Mouse (Mus musculus): Measurements from ENCODE around the gene Cuedc2. TPM values are rescaled to one million over a fixed set of nuclear protein-coding genes. Genes with fewer than 3 reads are reported as not detected.
A peak's percentile ranks its signal among the peaks of the same experiment; 100 is the strongest.

Gene Cuedc2
- polyA plus RNA-seq, 1 experiment from 2014 or later, result 150 TPM

DNA sequence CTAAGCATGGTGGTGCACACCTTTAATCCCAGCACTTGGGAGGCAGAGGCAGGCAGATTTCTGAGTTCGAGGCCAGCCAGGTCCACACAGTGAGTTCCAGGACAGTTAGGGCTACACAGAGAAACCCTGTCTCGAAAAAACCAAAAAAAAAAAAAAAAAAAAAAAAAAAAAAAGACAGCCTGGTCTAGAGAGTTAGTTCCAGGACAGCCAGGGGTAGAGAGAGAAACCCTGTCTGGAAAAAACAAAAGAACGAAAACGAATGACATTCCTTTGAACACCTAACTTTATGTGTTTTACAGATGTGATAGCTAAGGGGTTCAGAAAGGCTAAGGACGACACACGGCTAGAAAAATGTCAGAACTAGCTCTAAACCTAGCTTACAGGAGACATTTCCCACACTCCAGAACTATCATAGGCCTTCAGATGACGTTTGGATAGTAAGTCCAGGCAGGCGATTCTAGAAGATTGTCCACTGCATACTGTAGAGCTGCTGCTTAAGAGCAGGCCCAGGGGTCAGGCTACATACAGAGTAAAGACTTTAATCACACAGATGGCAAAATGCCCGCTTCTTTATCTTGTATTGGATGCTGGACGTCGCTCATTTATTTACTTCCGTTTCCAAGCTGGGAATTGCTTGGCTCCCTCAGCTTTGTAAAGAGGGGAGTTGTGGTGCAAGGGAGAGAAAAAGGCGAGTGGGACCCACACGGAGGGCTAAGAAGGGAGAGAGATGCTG lies 9.6 kb upstream of the Cuedc2 start:
- WGBS, result 30% methylated on average over 14 of the region's 14 CpGs
- Histone ChIP-seq H3K4me1 (ENCODE audit: control insufficient read depth, insufficient read depth, low read length) (peaks cover 11% of the 10 kb centered on the region), H3K9ac (ENCODE audit: low read length) (peak overlapping the region; percentile 82), H3K27me3 (ENCODE audit: control insufficient read depth, insufficient read depth, low read length) (peaks cover 3% of the 10 kb centered on the region; the same call in 1 of the 2 replicates), H3K36me3 (ENCODE audit: control insufficient read depth, insufficient read depth) (no peaks in the 10 kb centered on the region), H3K4me2 (ENCODE audit: low read depth, low read length) (peak overlapping the region; percentile 83), H3K9me3 (replicated peaks; ENCODE audit: control insufficient read depth, low read length) (no peaks in the 10 kb centered on the region), H3K4me3 (ENCODE audit: low read length) (peak overlapping the region; percentile 75), H3K27ac (ENCODE audit: low read length) (peak overlapping the region; percentile 73)
- peak; percentile 31; the same call in 1 of the 2 replicates for ATAC-seq (replicated peaks; ENCODE audit: extremely low read depth, insufficient read depth, low FRiP score)

DNA sequence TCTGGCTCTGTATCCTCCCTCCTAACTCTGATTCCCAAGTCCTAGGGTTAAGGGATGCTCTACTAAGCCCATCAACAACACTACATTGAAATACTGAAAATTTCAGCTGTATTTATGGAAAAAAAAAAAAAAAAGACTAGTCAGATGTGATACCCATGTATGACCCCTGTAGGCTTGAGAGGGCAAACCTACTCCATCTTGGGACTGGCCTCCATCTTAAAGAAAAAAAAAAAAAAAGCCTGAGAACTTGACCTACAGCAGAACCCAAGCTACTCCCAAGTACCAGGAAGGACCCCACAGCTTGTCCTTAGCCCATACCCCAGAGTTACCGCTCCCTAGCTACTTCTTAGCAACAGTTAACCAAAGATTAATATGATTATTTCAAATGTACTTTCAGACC lies 8.6 kb upstream of the Cuedc2 start:
- Histone ChIP-seq H3K9ac (ENCODE audit: low read length) (no peak overlapping the region), H3K4me3 (ENCODE audit: low read length) (no peak overlapping the region), H3K27ac (ENCODE audit: low read length) (no peak overlapping the region), H3K4me1 (ENCODE audit: control insufficient read depth, insufficient read depth, low read length) (peaks cover 11% of the 10 kb centered on the region), H3K36me3 (ENCODE audit: control insufficient read depth, insufficient read depth) (no peaks in the 10 kb centered on the region), H3K9me3 (replicated peaks; ENCODE audit: control insufficient read depth, low read length) (no peaks in the 10 kb centered on the region), H3K27me3 (ENCODE audit: control insufficient read depth, insufficient read depth, low read length) (peaks cover 3% of the 10 kb centered on the region; the same call in 1 of the 2 replicates), H3K4me2 (ENCODE audit: low read depth, low read length) (no peak overlapping the region)
- ATAC-seq (replicated peaks; ENCODE audit: extremely low read depth, insufficient read depth, low FRiP score), result no peak
- 89% methylated on average over 1 of the region's 1 CpGs for WGBS

DNA sequence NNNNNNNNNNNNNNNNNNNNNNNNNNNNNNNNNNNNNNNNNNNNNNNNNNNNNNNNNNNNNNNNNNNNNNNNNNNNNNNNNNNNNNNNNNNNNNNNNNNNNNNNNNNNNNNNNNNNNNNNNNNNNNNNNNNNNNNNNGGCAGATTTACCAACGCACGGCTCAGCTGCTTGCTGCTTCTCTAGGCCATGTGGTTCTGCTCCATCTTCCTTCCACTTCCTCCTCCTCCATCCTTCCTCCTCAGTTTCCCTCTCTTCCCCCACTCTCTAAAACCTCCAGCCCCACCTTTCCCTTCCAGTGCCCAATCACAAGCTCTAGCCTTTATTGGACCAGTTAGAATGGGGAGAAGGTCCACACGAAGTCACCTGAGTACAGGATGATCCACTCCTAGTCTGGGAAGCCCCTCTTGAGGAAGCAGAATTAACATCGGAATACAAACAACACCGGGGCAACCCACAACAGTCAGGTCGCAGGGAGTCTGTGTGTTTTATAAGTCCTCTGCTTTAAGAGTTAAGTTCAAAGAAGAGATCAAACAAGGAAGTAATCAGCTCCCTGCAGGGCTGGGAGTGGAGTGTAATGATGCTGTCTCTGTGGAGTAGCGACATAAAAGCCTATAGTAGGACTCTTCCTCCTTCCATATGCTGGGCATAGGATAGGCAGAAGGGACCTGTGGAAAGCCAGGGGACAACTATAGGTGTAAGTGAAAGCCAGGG lies 6.4 kb upstream of the Cuedc2 start:
- Histone ChIP-seq H3K9ac (ENCODE audit: low read length) (no peak overlapping the region), H3K4me1 (ENCODE audit: control insufficient read depth, insufficient read depth, low read length) (peaks cover 11% of the 10 kb centered on the region), H3K4me3 (ENCODE audit: low read length) (no peak overlapping the region), H3K36me3 (ENCODE audit: control insufficient read depth, insufficient read depth) (no peaks in the 10 kb centered on the region), H3K4me2 (ENCODE audit: low read depth, low read length) (no peak overlapping the region), H3K27ac (ENCODE audit: low read length) (no peak overlapping the region), H3K9me3 (replicated peaks; ENCODE audit: control insufficient read depth, low read length) (no peaks in the 10 kb centered on the region), H3K27me3 (ENCODE audit: control insufficient read depth, insufficient read depth, low read length) (no peaks in the 10 kb centered on the region)
- 25% methylated on average over 7 of the region's 7 CpGs for WGBS
- no peak for ATAC-seq (replicated peaks; ENCODE audit: extremely low read depth, insufficient read depth, low FRiP score)

DNA sequence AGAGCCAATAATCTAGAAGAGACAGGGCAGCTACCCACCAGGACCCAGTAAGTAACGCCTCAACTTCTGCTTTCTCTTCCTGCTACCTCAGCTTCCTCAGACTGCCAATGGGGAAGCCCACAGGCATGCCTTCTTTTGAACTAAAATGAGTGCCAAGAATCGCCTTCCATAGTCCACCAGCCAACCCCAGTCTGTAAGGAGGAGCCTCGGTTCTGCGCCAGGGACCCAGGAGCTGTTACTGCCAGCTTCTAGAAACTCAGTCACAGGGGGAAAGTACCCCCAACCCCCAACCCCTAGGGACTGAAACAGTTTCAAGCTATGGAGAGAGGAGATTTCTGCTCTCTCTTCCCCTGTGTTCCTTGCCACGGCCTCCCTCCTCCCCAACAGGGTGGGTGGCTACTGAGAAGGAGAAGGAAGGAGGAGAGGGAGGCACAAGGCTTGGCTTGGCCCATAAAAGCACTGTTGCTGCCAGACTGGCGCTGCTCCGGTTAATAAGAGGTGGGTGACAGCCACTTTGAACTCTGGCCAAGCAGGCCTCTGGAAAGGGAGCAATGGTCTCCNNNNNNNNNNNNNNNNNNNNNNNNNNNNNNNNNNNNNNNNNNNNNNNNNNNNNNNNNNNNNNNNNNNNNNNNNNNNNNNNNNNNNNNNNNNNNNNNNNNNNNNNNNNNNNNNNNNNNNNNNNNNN lies 927 bp upstream of the Cuedc2 start:
- Histone ChIP-seq H3K9me3 (replicated peaks; ENCODE audit: control insufficient read depth, low read length) (no peaks in the 10 kb centered on the region), H3K4me1 (ENCODE audit: control insufficient read depth, insufficient read depth, low read length) (peaks cover 6% of the 10 kb centered on the region), H3K27me3 (ENCODE audit: control insufficient read depth, insufficient read depth, low read length) (no peaks in the 10 kb centered on the region), H3K9ac (ENCODE audit: low read length) (0 out of 2 replicates have a peak overlapping the region, but pooled peaks have one; percentile 60), H3K4me3 (ENCODE audit: low read length) (no peak overlapping the region), H3K4me2 (ENCODE audit: low read depth, low read length) (peak overlapping the region; percentile 61), H3K36me3 (ENCODE audit: control insufficient read depth, insufficient read depth) (no peaks in the 10 kb centered on the region), H3K27ac (ENCODE audit: low read length) (peak overlapping the region; percentile 57)
- ATAC-seq (replicated peaks; ENCODE audit: extremely low read depth, insufficient read depth, low FRiP score), result no peak; the same call in 1 of the 2 replicates
- WGBS, result 71% methylated on average over 7 of the region's 7 CpGs

DNA sequence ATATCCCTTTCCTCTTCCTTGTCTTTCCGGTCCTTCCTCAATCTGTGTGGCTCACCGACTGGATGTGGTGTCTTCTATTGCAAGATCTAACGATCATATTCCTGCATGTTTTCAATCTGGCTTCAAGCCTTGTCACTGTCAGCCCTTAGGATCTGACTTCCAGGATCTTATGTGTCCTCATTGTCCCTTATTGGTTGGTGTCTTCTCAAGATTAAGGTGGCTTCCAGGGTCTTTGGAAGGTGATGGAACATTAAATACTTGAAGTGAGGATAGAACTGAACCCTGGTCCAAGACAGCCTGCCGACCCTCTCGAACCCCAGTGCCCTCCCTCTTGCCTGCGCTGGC lies 412 bp upstream of the Cuedc2 start:
- H3K4me3 ChIP-seq (ENCODE audit: low read length), result peak overlapping the region; percentile 80
- peak overlapping the region; percentile 61 for H3K4me2 ChIP-seq (ENCODE audit: low read depth, low read length)
- ATAC-seq (replicated peaks; ENCODE audit: extremely low read depth, insufficient read depth, low FRiP score), result no peak
- H3K27me3 ChIP-seq (ENCODE audit: control insufficient read depth, insufficient read depth, low read length), result no peaks in the 10 kb centered on the region
- no peaks in the 10 kb centered on the region for H3K36me3 ChIP-seq (ENCODE audit: control insufficient read depth, insufficient read depth)
- no peaks in the 10 kb centered on the region for H3K9me3 ChIP-seq (replicated peaks; ENCODE audit: control insufficient read depth, low read length)
- H3K9ac ChIP-seq (ENCODE audit: low read length), result peak overlapping the region; percentile 60; the same call in 1 of the 2 replicates
- peak overlapping the region; percentile 57 for H3K27ac ChIP-seq (ENCODE audit: low read length)
- peaks cover 6% of the 10 kb centered on the region for H3K4me1 ChIP-seq (ENCODE audit: control insufficient read depth, insufficient read depth, low read length)
- 49% methylated on average over 6 of the region's 6 CpGs for WGBS

DNA sequence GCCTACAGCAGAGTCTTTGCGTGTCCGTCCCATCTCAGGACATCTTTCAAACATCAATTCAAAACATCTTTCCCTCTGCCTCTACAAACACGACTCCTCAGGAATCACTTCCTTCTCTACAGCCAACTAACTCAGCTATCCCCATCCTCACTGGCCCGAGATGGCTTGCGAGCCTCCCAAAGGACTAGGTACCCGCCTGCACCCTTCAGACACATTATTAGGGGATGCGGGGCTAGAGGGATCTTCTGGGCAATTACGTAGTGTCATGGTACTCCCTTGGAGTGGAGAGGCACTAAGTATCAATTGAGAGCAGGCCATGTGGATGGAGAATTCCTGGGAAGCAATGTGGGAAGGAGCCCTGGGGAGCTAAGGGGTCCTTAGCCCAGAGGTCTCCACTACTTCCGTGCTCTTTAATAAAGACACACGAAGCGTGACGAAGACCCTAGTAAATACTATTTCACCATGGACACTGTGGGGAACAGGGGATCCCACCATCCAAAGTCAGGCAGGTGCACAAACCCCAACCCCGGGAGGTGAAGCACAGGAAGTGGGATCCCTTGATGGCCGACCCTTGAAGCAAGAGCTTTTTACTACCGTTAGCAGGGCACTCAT lies 677 bp downstream of the Cuedc2 start:
- peak overlapping the region; percentile 84 for H3K4me2 ChIP-seq (ENCODE audit: low read depth, low read length)
- H3K9me3 ChIP-seq (replicated peaks; ENCODE audit: control insufficient read depth, low read length), result no peaks in the 10 kb centered on the region
- peak overlapping the region; percentile 44; the same call in 1 of the 2 replicates for H3K27ac ChIP-seq (ENCODE audit: low read length)
- no peaks in the 10 kb centered on the region for H3K27me3 ChIP-seq (ENCODE audit: control insufficient read depth, insufficient read depth, low read length)
- H3K4me3 ChIP-seq (ENCODE audit: low read length), result peak overlapping the region; percentile 80
- no peaks in the 10 kb centered on the region for H3K36me3 ChIP-seq (ENCODE audit: control insufficient read depth, insufficient read depth)
- peaks cover 6% of the 10 kb centered on the region for H3K4me1 ChIP-seq (ENCODE audit: control insufficient read depth, insufficient read depth, low read length)
- peak overlapping the region; percentile 89 for H3K9ac ChIP-seq (ENCODE audit: low read length)
- no peak for ATAC-seq (replicated peaks; ENCODE audit: extremely low read depth, insufficient read depth, low FRiP score)
- 36% methylated on average over 15 of the region's 15 CpGs for WGBS

DNA sequence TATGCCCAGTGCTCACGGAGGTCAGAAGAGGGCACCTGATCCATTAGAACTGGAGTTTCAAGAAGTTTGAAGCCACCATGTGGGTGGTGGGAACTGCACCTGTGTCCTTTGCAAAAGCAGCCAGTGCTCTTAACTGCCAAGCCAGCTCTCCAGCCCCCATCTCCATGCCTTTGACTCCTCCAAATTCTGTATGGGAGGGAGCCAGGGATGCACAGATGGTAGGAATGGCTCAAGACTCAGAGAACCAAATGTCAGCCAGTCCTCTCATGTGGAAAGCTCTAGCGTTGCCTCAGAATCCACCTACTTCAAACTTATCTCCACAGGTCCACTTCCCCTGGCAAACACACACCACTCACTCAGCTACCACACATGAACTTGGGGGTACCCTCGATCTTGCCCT lies 4.6 kb downstream of the Cuedc2 start:
- peaks cover 12% of the 10 kb centered on the region; the same call in 1 of the 2 replicates for H3K36me3 ChIP-seq (ENCODE audit: control insufficient read depth, insufficient read depth)
- H3K27me3 ChIP-seq (ENCODE audit: control insufficient read depth, insufficient read depth, low read length), result no peaks in the 10 kb centered on the region
- H3K9ac ChIP-seq (ENCODE audit: low read length), result no peak overlapping the region
- peaks cover 10% of the 10 kb centered on the region for H3K4me1 ChIP-seq (ENCODE audit: control insufficient read depth, insufficient read depth, low read length)
- 73% methylated on average over 3 of the region's 3 CpGs for WGBS
- H3K27ac ChIP-seq (ENCODE audit: low read length), result no peak overlapping the region
- ATAC-seq (replicated peaks; ENCODE audit: extremely low read depth, insufficient read depth, low FRiP score), result no peak
- H3K4me2 ChIP-seq (ENCODE audit: low read depth, low read length), result no peak overlapping the region
- H3K4me3 ChIP-seq (ENCODE audit: low read length), result no peak overlapping the region
- H3K9me3 ChIP-seq (replicated peaks; ENCODE audit: control insufficient read depth, low read length), result no peaks in the 10 kb centered on the region

DNA sequence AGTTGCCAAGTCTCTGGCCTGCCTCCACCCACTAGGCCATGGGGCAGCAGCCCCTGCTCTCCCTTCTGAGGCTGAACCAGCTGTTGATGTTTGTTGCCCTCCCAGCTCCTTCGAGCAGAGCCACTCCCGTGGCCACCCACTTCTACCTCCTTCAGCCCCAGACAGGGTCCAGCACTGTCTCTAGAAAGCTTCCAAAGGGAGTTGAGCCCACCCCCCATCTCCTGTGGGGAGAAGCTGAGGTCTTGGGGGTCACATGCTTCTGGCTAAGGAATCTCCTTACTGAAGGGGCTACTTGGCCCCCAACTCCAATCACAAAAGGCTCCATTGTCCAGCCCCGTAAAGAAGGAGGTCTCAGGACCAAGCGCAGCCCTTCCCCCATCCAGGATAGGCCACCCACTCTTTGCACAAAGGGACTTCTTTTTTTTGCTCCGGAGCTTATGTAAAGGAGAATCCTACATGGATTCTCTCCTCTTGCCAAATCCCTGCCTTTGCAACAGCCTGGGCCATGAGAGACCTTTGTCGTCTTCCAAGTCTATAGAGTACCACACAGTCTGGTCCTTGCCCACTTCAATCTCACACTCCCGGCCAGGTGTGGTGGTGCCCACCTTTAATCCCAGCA lies 5.7 kb downstream of the Cuedc2 start:
- no peak overlapping the region for H3K4me3 ChIP-seq (ENCODE audit: low read length)
- ATAC-seq (replicated peaks; ENCODE audit: extremely low read depth, insufficient read depth, low FRiP score), result no peak
- 69% methylated on average over 7 of the region's 7 CpGs for WGBS
- H3K4me2 ChIP-seq (ENCODE audit: low read depth, low read length), result no peak overlapping the region
- peaks cover 12% of the 10 kb centered on the region; the same call in 1 of the 2 replicates for H3K36me3 ChIP-seq (ENCODE audit: control insufficient read depth, insufficient read depth)
- no peak overlapping the region for H3K9ac ChIP-seq (ENCODE audit: low read length)
- H3K27ac ChIP-seq (ENCODE audit: low read length), result no peak overlapping the region
- H3K4me1 ChIP-seq (ENCODE audit: control insufficient read depth, insufficient read depth, low read length), result peaks cover 9% of the 10 kb centered on the region
- no peaks in the 10 kb centered on the region for H3K27me3 ChIP-seq (ENCODE audit: control insufficient read depth, insufficient read depth, low read length)
- no peaks in the 10 kb centered on the region for H3K9me3 ChIP-seq (replicated peaks; ENCODE audit: control insufficient read depth, low read length)
